Mouse (Mus musculus) cortical plate, adult 2 months (tissue): ENCODE data around the gene Itprid2.

Experiments
- CTCF ChIP-seq: fragments of 200-500 bp; IDR thresholded peaks from 2 replicates; pipeline ENCODE4 v1.5.1; 2011; ENCODE audit warnings: mild to moderate bottlenecking, control low read depth, low read length; ENCODE audit not compliant: insufficient read depth; ENCODE audit errors: extremely low read depth
- POLR2A ChIP-seq: fragments of 200-500 bp; IDR thresholded peaks from 2 replicates; pipeline ENCODE4 v1.6.1; 2011; ENCODE audit warnings: mild to moderate bottlenecking, low read length, control low read depth; ENCODE audit not compliant: insufficient read depth; ENCODE audit errors: extremely low read depth

GRCm38 (mm10) chr2:79722415-79722814 lies 87.3 kb downstream of the Itprid2 start:
- TF ChIP-seq CTCF (no peak), POLR2A (no peak)
